Mouse (Mus musculus): ENCODE measurements at regions not wholly inside any gene's neighbourhood (a gene's known extent, or its start where the extent isn't known, plus 50 kb on each side); places are given as distances from the start of the nearest gene placed in this dataset.

GRCm38 (mm10) chr10:8088737-8089136, 132.7 kb upstream of the Tab2 start:
- TF ChIP-seq CTCF (IDR thresholded peaks at IDR 0.05; ENCODE audit: low read depth) (no peak), EP300 (IDR thresholded peaks at IDR 0.05; ENCODE audit: low read depth) (no peak)
